Mouse (Mus musculus) heart, postnatal 14 days (tissue): ENCODE results near the gene Yae1d1. TPM values are rescaled to one million over a fixed set of nuclear protein-coding genes. Genes with fewer than 3 reads are reported as not detected.

Experiments
- DNase-seq, 2 experiments: peaks; one replicate each; pipeline ENCODE4 v3.0.0; 2021 to 2022
- intact Hi-C: fragments of 180-260 bp; cut with DNase I; formaldehyde crosslinking; loops from one replicate; pipeline ENCODE4 v1.15.1; 2025
- total RNA-seq, 2 experiments: library from RNA; stranded (reverse); gene quantifications; 2 replicates each; pipeline ENCODE4 v1.2.3; 2021

Gene Yae1d1
- total RNA-seq, 2 experiments from 2014 or later = 28.3 to 28.5 TPM

DNA sequence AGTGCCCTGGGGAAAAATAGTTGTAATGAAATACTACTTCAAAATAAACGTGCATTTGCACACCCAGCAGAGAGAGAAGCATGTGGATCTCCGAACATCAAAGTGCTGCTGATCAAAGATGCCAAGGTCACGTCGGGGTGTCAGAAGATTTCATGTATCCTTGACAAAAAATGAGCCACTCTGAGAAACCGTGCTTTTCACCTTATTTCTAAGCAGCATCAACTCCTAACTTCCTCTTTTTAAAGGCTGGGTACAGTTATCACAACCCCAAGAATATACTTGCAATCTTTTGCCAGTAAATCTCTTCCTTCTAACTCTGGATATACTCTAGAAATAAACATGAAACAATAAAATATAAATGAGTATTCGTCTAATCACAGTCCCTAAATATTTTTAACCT, 50.8 kb downstream of the Yae1d1 start:
- intact Hi-C loops = loop anchor here (5.0 kb wide), 2 partner anchors 50 to 250 kb away; partner anchors contain the start of gene Yae1d1
- no peak for DNase-seq

Other genes with a start within 250 kb of the Yae1d1 start
- gene Cdk13, start 188.3 kb downstream of the Yae1d1 start, total RNA-seq = 10 to 100 TPM; 30.6 to 30.7 TPM
- gene Rala, start 49.1 kb downstream of the Yae1d1 start, total RNA-seq = 10 to 100 TPM; 38.4 to 41.7 TPM